Mouse (Mus musculus) hindbrain, embryonic 12.5 days (tissue): ENCODE results near the gene Sppl3. TPM values are rescaled to one million over a fixed set of nuclear protein-coding genes. Genes with fewer than 3 reads are reported as not detected.

Source experiments
- ATAC-seq: fragments of 200-750 bp; cut with Nextera tagmentation; 2 replicates; pipeline ENCODE4 v1.8.0; 2017; ENCODE audit warnings: moderate TSS enrichment; ENCODE audit not compliant: low FRiP score
- H3K27ac ChIP-seq: fragments of 300-500 bp; sonication (generic); 2 replicates; pipeline ENCODE4 v1.5.1; 2016; ENCODE audit warnings: mild to moderate bottlenecking
- H3K27me3 ChIP-seq: fragments of 300-500 bp; sonication (generic); 2 replicates; pipeline ENCODE4 v1.6.1; 2016; ENCODE audit warnings: mild to moderate bottlenecking
- H3K36me3 ChIP-seq: fragments of 300-500 bp; sonication (generic); 2 replicates; pipeline ENCODE4 v1.6.1; 2016; ENCODE audit warnings: mild to moderate bottlenecking
- H3K4me1 ChIP-seq: fragments of 300-500 bp; sonication (generic); 2 replicates; pipeline ENCODE4 v1.6.1; 2016
- H3K4me2 ChIP-seq: fragments of 300-500 bp; sonication (generic); replicated peaks from 2 replicates; pipeline ENCODE4 v1.6.1; 2016; ENCODE audit warnings: mild to moderate bottlenecking
- H3K4me3 ChIP-seq: fragments of 300-500 bp; sonication (generic); 2 replicates; pipeline ENCODE4 v1.5.1; 2016; ENCODE audit warnings: mild to moderate bottlenecking
- H3K9ac ChIP-seq: fragments of 300-500 bp; sonication (generic); 2 replicates; pipeline ENCODE4 v1.6.1; 2016; ENCODE audit warnings: mild to moderate bottlenecking, moderate library complexity
- H3K9me3 ChIP-seq: fragments of 300-500 bp; sonication (generic); replicated peaks from 2 replicates; pipeline ENCODE4 v1.6.1; 2016; ENCODE audit warnings: mild to moderate bottlenecking
- WGBS: fragments of 180-500 bp; shearing (Covaris S2); methylation state at CpG from one replicate; pipeline ENCODE4 v1.1.7; 2016; 5-methylcytosine and 5-hydroxymethylcytosine counted together
- polyA plus RNA-seq: library from polyadenylated mRNA; unstranded; fragments of >200 nt; fragmentation: Nextera tagmentation; extraction: Ambion mirVana; gene quantifications from 2 replicates; pipeline ENCODE4 v1.2.1, GENCODE M21; 2016

Gene Sppl3
- polyA plus RNA-seq, 1 experiment from 2014 or later: 31.1 TPM

GRCm38 (mm10) chr5:115022021-115022420 is 11.1 kb downstream of the Sppl3 start:
- ATAC-seq: no peak
- no peaks in the 10 kb centered on the region for H3K36me3 ChIP-seq
- H3K9ac ChIP-seq: no peak overlapping the region
- no peak overlapping the region for H3K4me2 ChIP-seq
- H3K4me1 ChIP-seq: 0 out of 2 replicates have a peak, but pooled peaks cover 10% of the 10 kb centered on the region
- H3K27me3 ChIP-seq: no peaks in the 10 kb centered on the region
- no peak overlapping the region for H3K4me3 ChIP-seq
- H3K27ac ChIP-seq: no peak overlapping the region
- no peaks in the 10 kb centered on the region for H3K9me3 ChIP-seq
- 92% methylated on average over 7 of the region's 7 CpGs for WGBS

GRCm38 (mm10) chr5:115026170-115026569 is 15.2 kb downstream of the Sppl3 start:
- 93% methylated on average over 4 of the region's 4 CpGs for WGBS
- H3K9ac ChIP-seq: no peak overlapping the region
- no peak for ATAC-seq
- H3K9me3 ChIP-seq: no peaks in the 10 kb centered on the region
- H3K4me1 ChIP-seq: 0 out of 2 replicates have a peak, but pooled peaks cover 6% of the 10 kb centered on the region
- H3K4me2 ChIP-seq: no peak overlapping the region
- no peak overlapping the region for H3K4me3 ChIP-seq
- H3K27ac ChIP-seq: no peak overlapping the region
- H3K27me3 ChIP-seq: no peaks in the 10 kb centered on the region
- no peaks in the 10 kb centered on the region for H3K36me3 ChIP-seq

DNA sequence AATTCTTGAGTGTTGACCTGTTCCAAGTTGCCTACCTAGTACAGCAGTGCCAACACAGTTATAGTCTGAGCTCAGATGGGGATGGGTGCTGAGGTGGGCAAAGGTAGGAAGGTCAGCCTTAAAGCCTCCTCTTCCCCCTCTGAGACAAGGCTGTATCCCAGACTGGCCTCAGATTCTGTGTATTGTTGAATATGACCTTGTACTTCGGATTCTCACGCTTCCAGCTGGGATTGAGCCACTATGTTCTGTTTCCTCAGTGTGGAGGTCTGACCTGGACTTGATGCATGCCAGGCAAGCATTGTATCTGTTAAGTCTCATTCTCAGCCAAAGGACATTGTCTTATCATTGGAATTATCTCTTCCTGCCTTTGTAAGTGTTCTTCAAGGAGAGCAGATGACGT is 16.2 kb downstream of the Sppl3 start:
- H3K27me3 ChIP-seq: no peaks in the 10 kb centered on the region
- no peaks in the 10 kb centered on the region for H3K36me3 ChIP-seq
- H3K4me3 ChIP-seq: no peak overlapping the region
- WGBS: 93% methylated on average over 3 of the region's 3 CpGs
- H3K27ac ChIP-seq: no peak overlapping the region
- H3K9ac ChIP-seq: no peak overlapping the region
- H3K9me3 ChIP-seq: no peaks in the 10 kb centered on the region
- no peak for ATAC-seq
- 0 out of 2 replicates have a peak, but pooled peaks cover 6% of the 10 kb centered on the region for H3K4me1 ChIP-seq
- H3K4me2 ChIP-seq: no peak overlapping the region

- Histone ChIP-seq H3K9me3 (no peaks in the 10 kb centered on the region), H3K4me1 (0 out of 2 replicates have a peak, but pooled peaks cover 6% of the 10 kb centered on the region), H3K36me3 (no peaks in the 10 kb centered on the region), H3K27ac (no peak overlapping the region), H3K9ac (no peak overlapping the region), H3K4me3 (no peak overlapping the region), H3K27me3 (no peaks in the 10 kb centered on the region), H3K4me2 (no peak overlapping the region)
- WGBS: 94% methylated on average over 4 of the region's 4 CpGs
- no peak for ATAC-seq
Measured at GRCm38 (mm10) chr5:115028920-115029319, 18.0 kb downstream of the Sppl3 start.

DNA sequence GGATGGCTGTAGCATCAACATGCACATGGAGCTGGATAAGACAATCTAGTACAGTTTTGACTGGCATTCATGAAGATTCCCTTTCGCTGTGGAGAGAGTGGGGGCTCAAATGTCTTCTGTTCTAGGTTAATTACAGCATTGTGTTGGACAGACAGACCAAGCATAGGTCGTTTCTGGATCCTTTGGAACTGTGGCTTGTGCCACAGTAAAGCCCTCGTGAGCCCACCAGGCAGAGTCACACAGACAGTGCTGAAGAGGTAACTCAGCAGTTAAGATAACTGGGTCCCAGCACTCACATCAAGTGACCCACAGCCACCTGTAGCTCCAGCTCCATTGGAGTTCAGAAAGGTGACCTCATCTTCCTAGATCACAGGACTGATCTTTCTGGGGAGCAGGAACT is 18.6 kb downstream of the Sppl3 start:
- H3K4me1 ChIP-seq: 0 out of 2 replicates have a peak, but pooled peaks cover 6% of the 10 kb centered on the region
- H3K27ac ChIP-seq: no peak overlapping the region
- no peak overlapping the region for H3K9ac ChIP-seq
- no peak overlapping the region for H3K4me2 ChIP-seq
- no peaks in the 10 kb centered on the region for H3K36me3 ChIP-seq
- H3K9me3 ChIP-seq: no peaks in the 10 kb centered on the region
- ATAC-seq: no peak
- no peaks in the 10 kb centered on the region for H3K27me3 ChIP-seq
- H3K4me3 ChIP-seq: no peak overlapping the region
- WGBS: 90% methylated on average over 3 of the region's 3 CpGs

DNA sequence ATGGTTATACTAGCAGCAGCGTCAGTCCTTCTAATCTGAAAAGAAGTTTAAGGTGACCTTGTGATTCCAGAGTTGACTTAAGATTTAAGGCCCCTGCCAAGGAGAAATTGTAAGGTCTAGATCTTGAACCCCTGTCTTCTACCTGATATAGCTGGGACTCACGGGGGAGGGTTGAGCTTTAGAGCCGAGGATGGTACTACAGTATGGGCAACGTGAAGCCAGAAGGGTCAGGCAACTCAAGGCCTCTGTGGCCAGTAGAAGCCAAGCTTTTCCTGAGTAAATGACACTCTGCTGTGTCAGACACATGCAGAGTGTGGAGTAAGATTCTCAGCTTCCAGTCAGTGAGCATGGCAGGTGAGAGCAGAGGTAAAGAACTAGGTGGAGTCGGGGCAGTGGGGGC is 20.6 kb downstream of the Sppl3 start:
- H3K4me2 ChIP-seq: no peak overlapping the region
- H3K9me3 ChIP-seq: no peaks in the 10 kb centered on the region
- no peaks in the 10 kb centered on the region for H3K36me3 ChIP-seq
- no peak overlapping the region for H3K9ac ChIP-seq
- no peak overlapping the region for H3K4me3 ChIP-seq
- no peaks in the 10 kb centered on the region for H3K4me1 ChIP-seq
- ATAC-seq: no peak
- no peak overlapping the region for H3K27ac ChIP-seq
- 81% methylated on average over 5 of the region's 5 CpGs for WGBS
- no peaks in the 10 kb centered on the region for H3K27me3 ChIP-seq

DNA sequence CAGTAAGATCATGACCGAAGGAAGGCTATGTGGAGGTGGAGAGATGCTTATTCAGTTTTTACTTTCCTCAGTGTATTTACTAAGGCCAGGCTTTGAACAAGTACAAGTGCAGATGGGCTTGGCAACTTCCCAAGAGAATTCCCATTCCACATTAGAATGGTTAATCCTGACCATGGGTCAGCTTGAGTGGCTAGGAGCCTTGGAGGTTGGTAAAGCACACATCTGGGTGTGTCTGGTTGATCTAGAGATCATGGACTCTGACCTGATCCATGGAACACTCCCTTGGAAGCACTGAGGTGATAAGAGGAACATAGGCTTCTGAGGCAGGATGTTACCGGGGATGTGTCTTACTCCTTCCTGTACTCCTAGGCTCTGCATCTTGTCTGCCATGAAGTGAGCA is 21.7 kb downstream of the Sppl3 start:
- Histone ChIP-seq H3K27me3 (no peaks in the 10 kb centered on the region), H3K9me3 (no peaks in the 10 kb centered on the region), H3K36me3 (no peaks in the 10 kb centered on the region), H3K4me3 (no peak overlapping the region), H3K4me2 (no peak overlapping the region), H3K4me1 (no peaks in the 10 kb centered on the region), H3K9ac (no peak overlapping the region), H3K27ac (no peak overlapping the region)
- ATAC-seq: no peak
- WGBS: 98% methylated on average over 2 of the region's 2 CpGs

GRCm38 (mm10) chr5:115035217-115035616 is 24.3 kb downstream of the Sppl3 start:
- no peak overlapping the region for H3K4me2 ChIP-seq
- no peaks in the 10 kb centered on the region for H3K27me3 ChIP-seq
- no peaks in the 10 kb centered on the region for H3K9me3 ChIP-seq
- no peak overlapping the region for H3K4me3 ChIP-seq
- no peak for ATAC-seq
- WGBS: 100% methylated on average over 1 of the region's 1 CpGs
- no peaks in the 10 kb centered on the region for H3K36me3 ChIP-seq
- H3K27ac ChIP-seq: no peak overlapping the region
- H3K4me1 ChIP-seq: no peaks in the 10 kb centered on the region
- no peak overlapping the region for H3K9ac ChIP-seq

DNA sequence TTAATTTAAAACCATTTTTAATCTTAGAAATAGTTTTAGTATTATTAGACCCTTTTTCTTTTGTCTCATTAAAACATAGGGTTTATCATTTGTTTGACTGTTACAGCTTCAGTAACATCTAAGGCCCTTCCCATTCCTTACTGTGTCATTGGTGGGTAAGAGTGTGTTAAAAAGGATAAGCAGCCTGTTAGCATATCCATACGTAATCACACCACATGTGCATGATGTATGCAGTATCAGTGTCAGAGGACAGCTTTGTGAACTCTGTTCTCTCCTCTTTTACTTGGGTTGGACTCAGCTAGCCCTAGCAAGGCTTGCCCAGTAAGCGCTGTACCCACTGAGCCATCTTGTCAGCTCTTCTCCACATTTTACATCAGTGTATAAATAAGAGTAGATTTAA is 26.2 kb downstream of the Sppl3 start:
- no peak for ATAC-seq
- 92% methylated on average over 2 of the region's 2 CpGs for WGBS

DNA sequence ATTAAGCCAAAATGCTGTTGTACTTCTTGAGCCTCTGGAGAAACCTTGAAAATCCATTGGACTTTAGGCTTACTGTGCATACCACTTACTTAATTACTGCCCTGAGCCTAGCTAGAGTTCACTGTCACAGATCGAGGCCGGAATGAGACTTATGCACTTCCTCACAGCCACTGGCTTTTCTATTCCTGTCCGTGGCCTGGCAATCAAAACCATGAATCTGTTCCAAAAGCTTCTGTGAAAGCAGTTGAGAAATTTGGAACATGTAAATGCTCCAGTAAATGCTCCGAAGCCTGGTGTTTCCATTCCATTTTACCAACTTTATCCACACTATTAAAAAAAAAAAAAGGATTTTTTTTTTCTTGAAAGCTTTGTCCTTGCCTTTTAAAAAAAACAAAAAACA is 29.8 kb downstream of the Sppl3 start:
- 88% methylated on average over 4 of the region's 4 CpGs for WGBS
- no peak overlapping the region for H3K9ac ChIP-seq
- H3K9me3 ChIP-seq: no peaks in the 10 kb centered on the region
- no peaks in the 10 kb centered on the region; the same call in 1 of the 2 replicates for H3K36me3 ChIP-seq
- no peak overlapping the region for H3K4me2 ChIP-seq
- H3K4me1 ChIP-seq: no peaks in the 10 kb centered on the region
- no peaks in the 10 kb centered on the region for H3K27me3 ChIP-seq
- H3K4me3 ChIP-seq: no peak overlapping the region
- no peak for ATAC-seq
- H3K27ac ChIP-seq: no peak overlapping the region

More for the DNA sequence above, 26.2 kb downstream of the Sppl3 start:
- Histone ChIP-seq H3K4me2 (no peak overlapping the region), H3K9me3 (no peaks in the 10 kb centered on the region), H3K27ac (no peak overlapping the region), H3K4me1 (no peaks in the 10 kb centered on the region), H3K36me3 (no peaks in the 10 kb centered on the region; the same call in 1 of the 2 replicates), H3K4me3 (no peak overlapping the region), H3K27me3 (no peaks in the 10 kb centered on the region), H3K9ac (no peak overlapping the region)

DNA sequence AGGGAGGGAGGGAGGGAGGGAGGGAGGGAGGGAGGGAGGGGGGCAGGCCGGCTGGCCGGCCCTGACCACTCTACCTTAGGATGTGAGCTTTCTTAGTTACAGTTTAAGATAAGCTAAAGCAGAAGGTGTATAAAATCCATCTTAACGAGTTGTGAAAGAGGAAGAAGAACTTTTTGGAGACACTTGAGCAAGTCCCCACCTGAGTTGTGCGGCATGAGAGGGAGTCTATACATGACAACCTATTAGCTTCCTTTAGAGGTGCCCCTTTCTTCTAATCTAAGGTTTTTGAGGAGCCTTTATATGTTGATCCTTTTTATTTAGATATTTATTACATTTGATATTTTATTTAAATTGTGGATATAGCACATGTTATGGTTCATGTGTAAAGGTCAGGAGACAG is 32.7 kb downstream of the Sppl3 start:
- Histone ChIP-seq H3K27me3 (no peaks in the 10 kb centered on the region), H3K9ac (no peak overlapping the region), H3K4me1 (no peaks in the 10 kb centered on the region), H3K36me3 (no peaks in the 10 kb centered on the region; the same call in 1 of the 2 replicates), H3K4me3 (no peak overlapping the region), H3K4me2 (no peak overlapping the region), H3K27ac (no peak overlapping the region), H3K9me3 (no peaks in the 10 kb centered on the region)
- 91% methylated on average over 4 of the region's 4 CpGs for WGBS
- ATAC-seq: no peak

GRCm38 (mm10) chr5:115045146-115045677 is 34.3 kb downstream of the Sppl3 start:
- no peaks in the 10 kb centered on the region for H3K9me3 ChIP-seq
- no peak overlapping the region for H3K4me3 ChIP-seq
- ATAC-seq: no peak
- H3K27me3 ChIP-seq: no peaks in the 10 kb centered on the region
- no peaks in the 10 kb centered on the region for H3K4me1 ChIP-seq
- no peak overlapping the region for H3K4me2 ChIP-seq
- no peak overlapping the region for H3K27ac ChIP-seq
- WGBS: 88% methylated on average over 2 of the region's 2 CpGs
- H3K36me3 ChIP-seq: no peaks in the 10 kb centered on the region; the same call in 1 of the 2 replicates
- no peak overlapping the region for H3K9ac ChIP-seq

- 91% methylated on average over 6 of the region's 6 CpGs for WGBS
Measured at GRCm38 (mm10) chr5:115049692-115050091, 38.8 kb downstream of the Sppl3 start.

More at GRCm38 (mm10) chr5:115049692-115050091, 38.8 kb downstream of the Sppl3 start:
- no peak overlapping the region for H3K4me3 ChIP-seq
- no peak for ATAC-seq
- H3K9ac ChIP-seq: no peak overlapping the region
- no peaks in the 10 kb centered on the region for H3K9me3 ChIP-seq
- H3K27me3 ChIP-seq: no peaks in the 10 kb centered on the region
- no peak overlapping the region for H3K27ac ChIP-seq
- H3K36me3 ChIP-seq: no peaks in the 10 kb centered on the region
- peaks cover 14% of the 10 kb centered on the region; the same call in 1 of the 2 replicates for H3K4me1 ChIP-seq
- no peak overlapping the region for H3K4me2 ChIP-seq
